Mouse (Mus musculus) stomach, postnatal 0 days (tissue): ENCODE results near the gene Prnd. TPM values are rescaled to one million over a fixed set of nuclear protein-coding genes. Genes with fewer than 3 reads are reported as not detected.

ENCODE experiments used
- ATAC-seq: fragments of 200-750 bp; cut with Nextera tagmentation; 2 replicates; pipeline ENCODE4 v1.8.0; 2017; ENCODE audit not compliant: low FRiP score, low TSS enrichment
- DNase-seq: peaks from one replicate; pipeline ENCODE4 v3.0.0-alpha.2; 2016; ENCODE audit warnings: low spot score
- H3K27ac ChIP-seq: fragments of 300-500 bp; sonication (generic); replicated peaks from 2 replicates; pipeline ENCODE4 v1.5.1; 2014; ENCODE audit warnings: mild to moderate bottlenecking, control low read depth
- H3K27me3 ChIP-seq: fragments of 300-500 bp; sonication (generic); 2 replicates; pipeline ENCODE4 v1.6.1; 2014; ENCODE audit warnings: low read length; ENCODE audit not compliant: control insufficient read depth, insufficient read depth
- H3K36me3 ChIP-seq: fragments of 300-500 bp; sonication (generic); 2 replicates; pipeline ENCODE4 v1.6.1; 2014; ENCODE audit warnings: low read length, mixed read lengths; ENCODE audit not compliant: control insufficient read depth, insufficient read depth
- H3K4me1 ChIP-seq: fragments of 300-500 bp; sonication (generic); replicated peaks from 2 replicates; pipeline ENCODE4 v1.6.1; 2014; ENCODE audit warnings: antibody characterized with exemption; ENCODE audit not compliant: control insufficient read depth, insufficient read depth
- H3K4me2 ChIP-seq: fragments of 300-500 bp; sonication (generic); replicated peaks from 2 replicates; pipeline ENCODE4 v1.6.1; 2014; ENCODE audit warnings: low read depth, mild to moderate bottlenecking, control low read depth, moderate library complexity
- H3K4me3 ChIP-seq: fragments of 300-500 bp; sonication (generic); 2 replicates; pipeline ENCODE4 v1.5.1; 2014; ENCODE audit warnings: low read depth, low read length, control low read depth
- H3K9ac ChIP-seq: fragments of 300-500 bp; sonication (generic); 2 replicates; pipeline ENCODE4 v1.6.1; 2014; ENCODE audit warnings: mild to moderate bottlenecking, low read length, control low read depth, mixed read lengths
- H3K9me3 ChIP-seq: fragments of 300-500 bp; sonication (generic); 2 replicates; pipeline ENCODE4 v1.6.1; 2016; ENCODE audit warnings: low read length; ENCODE audit not compliant: control insufficient read depth
- CTCF ChIP-seq: IDR thresholded peaks from 2 replicates; pipeline ENCODE4 v1.5.1; 2016; ENCODE audit warnings: antibody characterized with exemption, low read depth, mild to moderate bottlenecking, moderate library complexity
- EP300 ChIP-seq: optimal IDR thresholded peaks from 2 replicates; pipeline ENCODE3; 2016; ENCODE audit warnings: antibody characterized with exemption
- WGBS: fragments of 180-500 bp; shearing (Covaris S2); extraction: QIAGEN DNeasy Blood & Tissue Kit; methylation state at CpG from one replicate; pipeline ENCODE4 v1.1.7; 2014; 5-methylcytosine and 5-hydroxymethylcytosine counted together
- polyA plus RNA-seq: library from polyadenylated mRNA; unstranded; fragments of >200 nt; fragmentation: Nextera tagmentation; extraction: Ambion mirVana; gene quantifications from 2 replicates; pipeline ENCODE4 v1.2.1, GENCODE M21; 2015

The Prnd gene
- polyA plus RNA-seq, 1 experiment from 2014 or later, result 22.8 TPM

DNA sequence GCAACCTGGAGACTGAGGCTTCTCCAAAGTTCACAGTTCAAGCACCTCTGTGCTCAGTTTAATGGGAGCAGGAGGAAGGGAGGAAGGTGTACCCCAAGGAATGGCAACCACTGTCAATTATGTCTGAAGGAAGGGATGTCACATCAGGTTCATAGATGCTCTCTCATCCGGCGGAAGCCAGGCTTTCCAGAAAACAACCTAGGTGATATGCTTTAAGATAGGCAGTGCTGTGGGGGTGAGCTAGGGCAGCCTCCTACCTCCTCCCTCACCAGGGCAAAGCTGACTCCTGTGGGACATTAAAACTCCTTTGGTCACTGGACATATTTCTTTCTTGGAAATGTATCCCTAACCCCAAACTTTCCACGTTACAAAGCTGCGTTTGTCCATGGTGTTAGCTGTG is 42.5 kb downstream of the Prnd start:
- WGBS, result 69% methylated on average over 4 of the region's 4 CpGs

DNA sequence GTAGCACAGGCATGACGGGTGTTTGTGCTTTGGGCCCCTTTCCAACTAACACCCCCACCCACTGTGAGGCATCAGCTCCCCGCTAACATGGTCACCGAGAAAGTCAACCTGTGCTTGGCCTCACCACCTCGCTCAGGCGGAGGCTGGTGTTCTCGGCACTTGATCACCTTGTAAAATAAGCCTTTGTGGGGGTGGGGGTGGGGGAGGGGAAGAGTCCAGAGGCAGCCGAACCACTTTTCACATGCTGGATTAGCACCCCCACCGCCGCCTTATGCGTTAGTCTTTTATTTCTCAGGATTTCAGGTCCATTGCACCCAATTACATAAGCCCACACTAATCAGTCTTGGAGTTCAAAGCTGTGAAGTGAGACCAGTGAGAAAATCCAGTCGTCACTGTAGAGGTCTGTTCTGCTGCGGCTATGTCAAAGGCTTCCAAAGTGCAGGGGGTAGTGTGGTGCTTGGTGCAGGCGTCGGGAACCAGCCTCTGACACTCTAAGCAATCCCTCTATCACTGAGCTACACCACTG is 43.0 kb downstream of the Prnd start:
- H3K9me3 ChIP-seq, result no peaks in the 10 kb centered on the region
- no peak overlapping the region for H3K4me3 ChIP-seq
- 47% methylated on average over 14 of the region's 14 CpGs for WGBS
- TF ChIP-seq EP300, result no peak
- no peak for TF ChIP-seq CTCF
- no peak overlapping the region for H3K4me2 ChIP-seq
- no peak overlapping the region for H3K27ac ChIP-seq
- no peak for ATAC-seq
- no peaks in the 10 kb centered on the region for H3K27me3 ChIP-seq
- no peak for DNase-seq
- H3K9ac ChIP-seq, result no peak overlapping the region
- H3K4me1 ChIP-seq, result no peaks in the 10 kb centered on the region
- no peaks in the 10 kb centered on the region for H3K36me3 ChIP-seq

More for the DNA sequence above, 42.5 kb downstream of the Prnd start:
- H3K4me3 ChIP-seq, result no peak overlapping the region
- no peak overlapping the region for H3K9ac ChIP-seq
- ATAC-seq (no peak), DNase-seq (no peak)
- no peak overlapping the region for H3K27ac ChIP-seq
- H3K27me3 ChIP-seq, result no peaks in the 10 kb centered on the region
- no peaks in the 10 kb centered on the region for H3K4me1 ChIP-seq
- no peak for TF ChIP-seq CTCF
- no peak for TF ChIP-seq EP300
- H3K4me2 ChIP-seq, result no peak overlapping the region
- no peaks in the 10 kb centered on the region for H3K36me3 ChIP-seq
- H3K9me3 ChIP-seq, result no peaks in the 10 kb centered on the region

DNA sequence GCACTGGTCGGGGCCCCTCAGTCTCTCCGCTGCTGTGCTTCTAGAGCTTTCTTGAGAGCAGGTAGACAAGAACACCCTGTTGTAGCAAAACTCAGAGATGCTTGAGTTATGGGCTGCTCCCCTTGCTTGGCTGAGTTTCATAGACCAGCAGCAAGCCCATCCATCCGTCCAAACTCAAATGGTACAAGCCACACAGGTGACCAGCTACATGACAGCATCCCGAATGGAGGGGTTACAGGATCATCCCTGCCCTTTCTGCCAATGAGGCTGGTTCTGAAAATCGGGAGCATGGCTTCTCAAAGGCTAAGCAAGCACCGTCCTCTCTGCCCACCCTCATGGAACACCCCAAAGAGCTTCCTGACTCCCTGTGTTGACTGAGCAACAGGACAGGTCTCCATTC is 44.3 kb downstream of the Prnd start:
- Histone ChIP-seq H3K4me3 (no peak overlapping the region), H3K4me1 (no peaks in the 10 kb centered on the region), H3K9ac (no peak overlapping the region), H3K27me3 (no peaks in the 10 kb centered on the region), H3K27ac (no peak overlapping the region), H3K36me3 (no peaks in the 10 kb centered on the region), H3K9me3 (no peaks in the 10 kb centered on the region), H3K4me2 (no peak overlapping the region)
- DNase-seq, result no peak
- TF ChIP-seq CTCF, result no peak
- TF ChIP-seq EP300, result no peak
- WGBS, result 88% methylated on average over 6 of the region's 6 CpGs
- ATAC-seq, result no peak

DNA sequence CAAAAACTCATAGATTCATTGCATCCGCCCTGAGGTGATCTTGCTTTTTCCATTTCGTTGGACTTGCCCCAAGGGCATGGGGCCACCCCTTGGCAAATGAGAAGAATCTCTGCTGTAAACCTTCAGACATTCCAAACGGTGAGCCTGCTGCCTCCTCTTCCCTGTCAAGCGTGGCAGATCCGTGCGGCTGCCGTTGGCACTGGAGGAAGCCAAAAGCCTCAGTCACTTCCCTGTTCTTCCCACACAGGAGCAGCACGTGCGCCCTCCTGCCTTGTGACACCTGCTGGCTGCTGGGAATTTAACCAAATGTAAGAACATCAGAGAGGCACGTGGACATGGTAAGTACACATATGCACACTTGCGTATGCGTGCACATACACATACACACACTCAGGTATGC is 45.1 kb downstream of the Prnd start:
- Histone ChIP-seq H3K4me3 (no peak overlapping the region), H3K27ac (no peak overlapping the region), H3K9ac (no peak overlapping the region), H3K36me3 (no peaks in the 10 kb centered on the region), H3K4me1 (no peaks in the 10 kb centered on the region), H3K27me3 (no peaks in the 10 kb centered on the region), H3K9me3 (no peaks in the 10 kb centered on the region), H3K4me2 (no peak overlapping the region)
- 84% methylated on average over 12 of the region's 12 CpGs for WGBS
- DNase-seq, result no peak
- TF ChIP-seq CTCF (no peak), EP300 (no peak)
- no peak for ATAC-seq

DNA sequence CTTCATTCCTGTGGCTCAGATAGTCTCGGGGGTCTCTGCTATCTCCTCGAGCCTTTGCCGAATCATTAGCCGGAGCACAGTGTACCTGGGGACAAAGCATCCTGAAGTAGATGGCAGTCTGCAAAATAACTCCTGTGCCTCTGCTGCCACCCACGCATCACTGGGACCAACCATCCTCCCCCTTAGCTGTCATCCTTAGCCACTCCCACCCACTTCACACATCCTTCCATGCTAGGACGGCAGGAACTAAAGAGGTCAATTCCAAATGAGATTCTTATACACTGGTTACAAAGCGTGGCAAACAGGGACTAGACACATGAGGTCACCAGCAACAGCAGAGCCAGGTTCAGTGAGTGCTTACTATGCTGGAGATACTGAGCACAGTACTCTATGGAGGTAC is 45.7 kb downstream of the Prnd start:
- no peaks in the 10 kb centered on the region for H3K4me1 ChIP-seq
- H3K4me2 ChIP-seq, result no peak overlapping the region
- no peak overlapping the region for H3K4me3 ChIP-seq
- no peaks in the 10 kb centered on the region for H3K27me3 ChIP-seq
- no peaks in the 10 kb centered on the region for H3K36me3 ChIP-seq
- no peak overlapping the region for H3K9ac ChIP-seq
- TF ChIP-seq CTCF, result no peak
- no peak for TF ChIP-seq EP300
- H3K27ac ChIP-seq, result no peak overlapping the region
- H3K9me3 ChIP-seq, result no peaks in the 10 kb centered on the region
- no peak for DNase-seq
- 78% methylated on average over 7 of the region's 7 CpGs for WGBS
- ATAC-seq, result no peak

DNA sequence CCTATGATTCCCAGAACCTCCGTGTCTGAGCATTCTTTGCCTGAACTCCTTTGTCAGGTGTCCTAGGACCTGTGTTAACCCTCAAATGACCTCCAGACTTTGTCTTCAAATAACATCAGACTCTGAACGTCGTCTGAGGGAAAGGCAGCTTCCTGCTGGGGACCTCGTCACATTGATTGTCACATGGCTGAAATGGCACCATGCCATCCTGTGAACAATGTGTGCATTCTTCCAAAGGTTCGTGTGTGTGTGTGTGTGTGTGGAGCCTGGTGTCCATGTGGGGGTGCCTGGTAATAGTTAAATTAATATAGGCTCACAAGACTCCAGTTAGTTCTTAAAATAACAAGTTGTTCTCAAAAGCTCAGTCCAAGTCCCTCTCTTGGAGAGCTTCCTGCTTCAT is 46.7 kb downstream of the Prnd start:
- ATAC-seq (no peak), DNase-seq (no peak)
- no peak overlapping the region for H3K4me3 ChIP-seq
- H3K9ac ChIP-seq, result no peak overlapping the region
- H3K27me3 ChIP-seq, result no peaks in the 10 kb centered on the region
- no peak overlapping the region for H3K4me2 ChIP-seq
- no peak for TF ChIP-seq CTCF
- H3K36me3 ChIP-seq, result no peaks in the 10 kb centered on the region
- 42% methylated on average over 5 of the region's 5 CpGs for WGBS
- no peaks in the 10 kb centered on the region for H3K4me1 ChIP-seq
- no peaks in the 10 kb centered on the region for H3K9me3 ChIP-seq
- no peak overlapping the region for H3K27ac ChIP-seq
